Mouse (Mus musculus): ENCODE results near the gene Sh2d3c. TPM values are rescaled to one million over a fixed set of nuclear protein-coding genes. Genes with fewer than 3 reads are reported as not detected.

Sh2d3c gene
- total RNA-seq (2012; rRNA removed) (10.2 and 11.1 TPM in 2 replicates), total RNA-seq (2014; rRNA removed) (4.8 and 5.1 TPM in 2 replicates), polyA plus RNA-seq (2012; ENCODE audit: insufficient read length, low read depth) (22.0 and 25.8 TPM in 2 replicates)

- Histone ChIP-seq H3K9me3 (replicated peaks; ENCODE audit: low read length) (peaks cover 10% of the 10 kb centered on the region), H3K27me3 (replicated peaks) (no peaks in the 10 kb centered on the region), H3K79me2 (replicated peaks; ENCODE audit: control insufficient read depth, extremely low read depth, insufficient read depth, poor library complexity, severe bottlenecking) (peaks cover 27% of the 10 kb centered on the region), H3K27ac (ENCODE audit: insufficient read depth, low read depth) (peak within 1 kb of the TSS; percentile 90), H3K9ac (ENCODE audit: insufficient read depth, low read depth) (peak within 1 kb of the TSS; percentile 90), H3K36me3 (replicated peaks in 1 of 2; ENCODE audit: control insufficient read depth in 1 of 2, insufficient read depth in 1 of 2, low read length in 1 of 2) (peaks cover 10 to 29% of the 10 kb centered on the region in 2 experiments), H3K4me2 (ENCODE audit: insufficient read depth, low read depth, poor library complexity, severe bottlenecking) (peak within 1 kb of the TSS; percentile 67), H3K4me3 (replicated peaks in 1 of 3; ENCODE audit: low read depth in 2 of 3, low read length in 2 of 3, poor library complexity in 1 of 3) (peak within 1 kb of the TSS; percentile 61 to 94 (median 84)), H3K4me1 (ENCODE audit: control insufficient read depth in 1 of 2, insufficient read depth in 2 of 2) (peaks cover 37 to 61% of the 10 kb centered on the region in 2 experiments)
- peak; percentile 73 for DNase-seq (ENCODE audit: extremely low read depth)
- in situ Hi-C loops (cut with MboI; ENCODE audit: low pct_ligation_motif_present, low pct_unique_long_range_greater_than_20kb, low sequenced_read_pairs): no loop called here
- TF ChIP-seq NELFE (IDR thresholded peaks at IDR 0.05; ENCODE audit: low read depth, low read length): no peak; the same call in 1 of the 2 replicates
- peak; percentile 69; the same call in 1 of the 2 replicates for TF ChIP-seq SIN3A (IDR thresholded peaks at IDR 0.05; ENCODE audit: low read length)
- TF ChIP-seq ETS1 (conservative IDR thresholded peaks at IDR 0.05; ENCODE audit: low read depth, low read length): peak; percentile 80
- TF ChIP-seq JUND (conservative IDR thresholded peaks at IDR 0.05; ENCODE audit: low read depth, low read length): no peak
- peak; percentile 76 for TF ChIP-seq POLR2A (IDR thresholded peaks at IDR 0.05; ENCODE audit: low read depth, low read length)
- TF ChIP-seq ELF1 (IDR thresholded peaks at IDR 0.05; ENCODE audit: low read depth, low read length): 0 out of 2 replicates have a peak, but pooled peaks have one; percentile 6
- TF ChIP-seq TBP (conservative IDR thresholded peaks at IDR 0.05; ENCODE audit: low read depth, low read length): peak; percentile 73
- TF ChIP-seq MEF2A (IDR thresholded peaks at IDR 0.05; ENCODE audit: borderline replicate concordance, low read depth, low read length): peak; percentile 82; the same call in 1 of the 2 replicates
- TF ChIP-seq CHD1 (IDR thresholded peaks at IDR 0.05; ENCODE audit: low read depth, low read length): no peak
- TF ChIP-seq RCOR1 (conservative IDR thresholded peaks at IDR 0.05; ENCODE audit: low read depth, low read length): 0 out of 2 replicates have a peak, but pooled peaks have one; percentile 49
- no peak for TF ChIP-seq ZKSCAN1 (IDR thresholded peaks at IDR 0.05; ENCODE audit: borderline replicate concordance, low read depth, low read length)
- TF ChIP-seq EP300 (IDR thresholded peaks at IDR 0.05; ENCODE audit: low read length): no peak; the same call in 1 of the 2 replicates
- no peak for TF ChIP-seq MAFK (IDR thresholded peaks at IDR 0.05; ENCODE audit: insufficient replicate concordance, low read length)
- no peak for TF ChIP-seq USF2 (conservative IDR thresholded peaks at IDR 0.05; ENCODE audit: low read depth, low read length)
- TF ChIP-seq RAD21 (IDR thresholded peaks at IDR 0.05; ENCODE audit: low read depth, low read length): no peak
- TF ChIP-seq CTCF (conservative IDR thresholded peaks at IDR 0.05 in 1 of 2, IDR thresholded peaks at IDR 0.05 in 1 of 2; ENCODE audit: low read depth in 2 of 2, low read length in 2 of 2): no peak
- TF ChIP-seq IRF4 (IDR thresholded peaks at IDR 0.05; ENCODE audit: low read depth, low read length): peak; percentile 52; the same call in 1 of the 2 replicates
- TF ChIP-seq USF1 (IDR thresholded peaks at IDR 0.05; ENCODE audit: low read depth, low read length): no peak
- TF ChIP-seq TCF12 (IDR thresholded peaks at IDR 0.05; ENCODE audit: low read depth, low read length): no peak; the same call in 1 of the 2 replicates
- no peak for TF ChIP-seq JUN (IDR thresholded peaks at IDR 0.05; ENCODE audit: insufficient read depth, low read depth, low read length)
- peak; percentile 82 for TF ChIP-seq MXI1 (IDR thresholded peaks at IDR 0.05; ENCODE audit: low read depth, low read length)
- no peak for TF ChIP-seq PAX5 (IDR thresholded peaks at IDR 0.05; ENCODE audit: low read length)
- TF ChIP-seq E2F4 (IDR thresholded peaks at IDR 0.05; ENCODE audit: insufficient replicate concordance, low read depth, low read length): no peak
- TF ChIP-seq SMC3 (IDR thresholded peaks at IDR 0.05; ENCODE audit: low read depth, low read length): no peak
- TF ChIP-seq ZNF384 (IDR thresholded peaks at IDR 0.05; ENCODE audit: low read depth, low read length): no peak
- TF ChIP-seq POLR2AphosphoS2 (IDR thresholded peaks at IDR 0.05; ENCODE audit: low read depth, low read length): no peak
- peak; percentile 36; the same call in 1 of the 2 replicates for TF ChIP-seq MYC (IDR thresholded peaks at IDR 0.05; ENCODE audit: low read depth, low read length)
- TF ChIP-seq BHLHE40 (IDR thresholded peaks at IDR 0.05; ENCODE audit: low read depth, low read length): peak; percentile 20; the same call in 1 of the 2 replicates
- no peak for TF ChIP-seq ZMIZ1 (IDR thresholded peaks at IDR 0.05; ENCODE audit: low read depth, low read length)
- no peak for TF ChIP-seq NRF1 (IDR thresholded peaks at IDR 0.05; ENCODE audit: low read depth, low read length)
- no peak for TF ChIP-seq CHD2 (IDR thresholded peaks at IDR 0.05; ENCODE audit: low read length)
- TF ChIP-seq ZC3H11A (IDR thresholded peaks at IDR 0.05; ENCODE audit: low read depth, low read length): no peak
- TF ChIP-seq HCFC1 (IDR thresholded peaks at IDR 0.05; ENCODE audit: low read depth, low read length): no peak
- no peak for TF ChIP-seq GABPA (IDR thresholded peaks at IDR 0.05; ENCODE audit: insufficient replicate concordance, low read depth, low read length)
- 0 out of 2 replicates have a peak, but pooled peaks have one; percentile 1 for TF ChIP-seq UBTF (IDR thresholded peaks at IDR 0.05; ENCODE audit: low read depth, low read length)
- TF ChIP-seq MAZ (IDR thresholded peaks at IDR 0.05; ENCODE audit: low read depth, low read length): peak; percentile 97
- no peak for TF ChIP-seq KAT2A (IDR thresholded peaks at IDR 0.05; ENCODE audit: insufficient replicate concordance, low read length)
- no peak; the same call in 1 of the 2 replicates for TF ChIP-seq MAX (IDR thresholded peaks at IDR 0.05; ENCODE audit: low read length)
- dilution Hi-C loops (cut with MboI; ENCODE audit: extremely low pct_ligation_motif_present, extremely low pct_unique_long_range_greater_than_20kb, low sequenced_read_pairs): no loop called here
Measured at GRCm38 (mm10) chr2:32720681-32721229, at the start of gene Sh2d3c. TSS of gene Sh2d3c (plus strand) at chr2:32721055.
